Mouse (Mus musculus) liver, embryonic 15.5 days (tissue): ENCODE data around the gene Vps52. TPM values are rescaled to one million over a fixed set of nuclear protein-coding genes. Genes with fewer than 3 reads are reported as not detected.

Experiments used
- ATAC-seq: fragments of 200-750 bp; cut with Nextera tagmentation; 2 replicates; pipeline ENCODE4 v1.8.0; 2017; ENCODE audit warnings: moderate number of reproducible peaks, mild to moderate bottlenecking, moderate library complexity; ENCODE audit not compliant: insufficient read depth
- H3K27ac ChIP-seq: fragments of 300-500 bp; sonication (generic); replicated peaks from 2 replicates; pipeline ENCODE4 v1.5.1; 2015; ENCODE audit warnings: mild to moderate bottlenecking, inconsistent platforms
- H3K27me3 ChIP-seq: fragments of 300-500 bp; sonication (generic); 2 replicates; pipeline ENCODE4 v1.6.1; 2015; ENCODE audit warnings: mild to moderate bottlenecking, inconsistent platforms
- H3K36me3 ChIP-seq: fragments of 300-500 bp; sonication (generic); replicated peaks from 2 replicates; pipeline ENCODE4 v1.6.1; 2015; ENCODE audit warnings: moderate library complexity, mild to moderate bottlenecking, inconsistent platforms
- H3K4me1 ChIP-seq: fragments of 300-500 bp; sonication (generic); replicated peaks from 2 replicates; pipeline ENCODE4 v1.6.1; 2015; ENCODE audit warnings: inconsistent platforms
- H3K4me2 ChIP-seq: fragments of 300-500 bp; sonication (generic); 2 replicates; pipeline ENCODE4 v1.6.1; 2015; ENCODE audit warnings: moderate library complexity, mild to moderate bottlenecking, inconsistent platforms
- H3K4me3 ChIP-seq: fragments of 300-500 bp; sonication (generic); replicated peaks from 2 replicates; pipeline ENCODE4 v1.5.1; 2015; ENCODE audit warnings: mild to moderate bottlenecking, inconsistent platforms
- H3K9ac ChIP-seq: fragments of 300-500 bp; sonication (generic); 2 replicates; pipeline ENCODE4 v1.6.1; 2015; ENCODE audit warnings: moderate library complexity, mild to moderate bottlenecking, inconsistent platforms
- H3K9me3 ChIP-seq: fragments of 300-500 bp; sonication (generic); replicated peaks from 2 replicates; pipeline ENCODE4 v1.6.1; 2016; ENCODE audit warnings: inconsistent platforms
- whole genome bisulfite sequencing: fragments of 180-500 bp; shearing (Covaris S2); methylation state at CpG from one replicate; pipeline ENCODE4 v1.1.7; 2015; ENCODE audit warnings: mixed read lengths; ENCODE audit not compliant: insufficient replicate concordance; 5-methylcytosine and 5-hydroxymethylcytosine counted together
- polyA plus RNA-seq: library from polyadenylated mRNA; unstranded; fragments of >200 nt; fragmentation: Nextera tagmentation; extraction: Ambion mirVana; gene quantifications from 2 replicates; pipeline ENCODE4 v1.2.1, GENCODE M21; 2015

The Vps52 gene
- polyA plus RNA-seq, 1 experiment from 2014 or later, result 23.3 TPM

GRCm38 (mm10) chr17:33932970-33933369 lies 22.6 kb upstream of the Vps52 start:
- Histone ChIP-seq H3K27ac (no peak overlapping the region), H3K9me3 (no peaks in the 10 kb centered on the region), H3K4me3 (no peak overlapping the region), H3K36me3 (peaks cover 51% of the 10 kb centered on the region), H3K27me3 (no peaks in the 10 kb centered on the region), H3K4me1 (peaks cover 47% of the 10 kb centered on the region), H3K4me2 (no peak overlapping the region), H3K9ac (no peak overlapping the region)
- no peak for ATAC-seq
- 83% methylated on average over 15 of the region's 15 CpGs for WGBS

- no peak overlapping the region for H3K27ac ChIP-seq
- H3K4me3 ChIP-seq, result no peak overlapping the region
- WGBS, result 80% methylated on average over 21 of the region's 21 CpGs
- peaks cover 56% of the 10 kb centered on the region for H3K36me3 ChIP-seq
- H3K9ac ChIP-seq, result no peak overlapping the region
- H3K9me3 ChIP-seq, result no peaks in the 10 kb centered on the region
- H3K27me3 ChIP-seq, result no peaks in the 10 kb centered on the region
- no peak overlapping the region for H3K4me2 ChIP-seq
- peaks cover 39% of the 10 kb centered on the region for H3K4me1 ChIP-seq
- no peak for ATAC-seq
Measured at GRCm38 (mm10) chr17:33935422-33936055, 20.1 kb upstream of the Vps52 start.

GRCm38 (mm10) chr17:33936993-33937392 lies 18.6 kb upstream of the Vps52 start:
- Histone ChIP-seq H3K9ac (no peak overlapping the region), H3K4me3 (no peak overlapping the region), H3K27ac (no peak overlapping the region), H3K9me3 (no peaks in the 10 kb centered on the region), H3K4me2 (no peak overlapping the region), H3K4me1 (peaks cover 38% of the 10 kb centered on the region), H3K36me3 (peaks cover 54% of the 10 kb centered on the region), H3K27me3 (no peaks in the 10 kb centered on the region)
- no peak for ATAC-seq
- 82% methylated on average over 15 of the region's 15 CpGs for WGBS

GRCm38 (mm10) chr17:33938783-33939182 lies 16.8 kb upstream of the Vps52 start:
- H3K9me3 ChIP-seq, result no peaks in the 10 kb centered on the region
- H3K27ac ChIP-seq, result no peak overlapping the region
- peak overlapping the region; percentile 89 for H3K4me3 ChIP-seq
- no peaks in the 10 kb centered on the region for H3K27me3 ChIP-seq
- no peak for ATAC-seq
- H3K4me2 ChIP-seq, result peak overlapping the region; percentile 98
- H3K4me1 ChIP-seq, result peaks cover 31% of the 10 kb centered on the region
- peak overlapping the region; percentile 81; the same call in 1 of the 2 replicates for H3K9ac ChIP-seq
- peaks cover 47% of the 10 kb centered on the region for H3K36me3 ChIP-seq
- 73% methylated on average over 11 of the region's 11 CpGs for WGBS

GRCm38 (mm10) chr17:33940206-33940805 lies 15.3 kb upstream of the Vps52 start, which contains the start of the genes Pfdn6 and Wdr46:
TSS of gene Pfdn6 (minus strand) at chr17:33940343.
TSS of gene Wdr46 (plus strand) at chr17:33940660.
- Histone ChIP-seq H3K9ac (peak within 1 kb of the TSS; percentile 81), H3K27me3 (no peaks in the 10 kb centered on the region), H3K4me1 (peaks cover 31% of the 10 kb centered on the region), H3K9me3 (no peaks in the 10 kb centered on the region), H3K4me3 (peak within 1 kb of the TSS; percentile 89), H3K36me3 (peaks cover 50% of the 10 kb centered on the region), H3K4me2 (peak within 1 kb of the TSS; percentile 98), H3K27ac (peak within 1 kb of the TSS; percentile 82)
- under 1% methylated on average over 36 of the region's 36 CpGs for WGBS
- peak; percentile 88 for ATAC-seq

- Histone ChIP-seq H3K4me3 (peak overlapping the region; percentile 89), H3K4me2 (peak overlapping the region; percentile 98), H3K4me1 (peaks cover 31% of the 10 kb centered on the region), H3K9ac (peak overlapping the region; percentile 81), H3K27ac (no peak overlapping the region), H3K36me3 (peaks cover 50% of the 10 kb centered on the region), H3K9me3 (no peaks in the 10 kb centered on the region), H3K27me3 (no peaks in the 10 kb centered on the region)
- WGBS, result under 1% methylated on average over 26 of the region's 26 CpGs
- ATAC-seq, result no peak
Measured at GRCm38 (mm10) chr17:33940981-33941380, 14.6 kb upstream of the Vps52 start.

GRCm38 (mm10) chr17:33941381-33941780 lies 14.2 kb upstream of the Vps52 start:
- WGBS, result 37% methylated on average over 19 of the region's 19 CpGs
- Histone ChIP-seq H3K4me2 (peak overlapping the region; percentile 98), H3K36me3 (peaks cover 53% of the 10 kb centered on the region), H3K27me3 (no peaks in the 10 kb centered on the region), H3K27ac (no peak overlapping the region), H3K9ac (peak overlapping the region; percentile 81), H3K9me3 (no peaks in the 10 kb centered on the region), H3K4me1 (peaks cover 31% of the 10 kb centered on the region), H3K4me3 (peak overlapping the region; percentile 89)
- no peak for ATAC-seq

GRCm38 (mm10) chr17:33943454-33943853 lies 12.2 kb upstream of the Vps52 start:
- WGBS, result 83% methylated on average over 15 of the region's 15 CpGs
- no peak for ATAC-seq
- Histone ChIP-seq H3K4me3 (no peak overlapping the region), H3K9ac (no peak overlapping the region), H3K9me3 (no peaks in the 10 kb centered on the region), H3K4me1 (peaks cover 36% of the 10 kb centered on the region), H3K27me3 (no peaks in the 10 kb centered on the region), H3K4me2 (no peak overlapping the region), H3K27ac (no peak overlapping the region), H3K36me3 (peaks cover 42% of the 10 kb centered on the region)

GRCm38 (mm10) chr17:33947430-33948089 lies 8.1 kb upstream of the Vps52 start:
- 57% methylated on average over 10 of the region's 10 CpGs for WGBS
- Histone ChIP-seq H3K4me1 (peaks cover 41% of the 10 kb centered on the region), H3K36me3 (peaks cover 66% of the 10 kb centered on the region), H3K4me3 (no peak overlapping the region), H3K27me3 (no peaks in the 10 kb centered on the region), H3K4me2 (no peak overlapping the region), H3K9me3 (no peaks in the 10 kb centered on the region), H3K27ac (0 out of 2 replicates have a peak overlapping the region, but pooled peaks have one; percentile 33), H3K9ac (no peak overlapping the region)
- ATAC-seq, result no peak

- peaks cover 48% of the 10 kb centered on the region for H3K4me1 ChIP-seq
- peaks cover 66% of the 10 kb centered on the region for H3K36me3 ChIP-seq
- no peak overlapping the region for H3K4me3 ChIP-seq
- ATAC-seq, result no peak
- no peak overlapping the region for H3K4me2 ChIP-seq
- 78% methylated on average over 22 of the region's 22 CpGs for WGBS
- no peaks in the 10 kb centered on the region for H3K9me3 ChIP-seq
- no peak overlapping the region; the same call in 1 of the 2 replicates for H3K27ac ChIP-seq
- H3K27me3 ChIP-seq, result no peaks in the 10 kb centered on the region
- no peak overlapping the region for H3K9ac ChIP-seq
Measured at GRCm38 (mm10) chr17:33948090-33948904, 7.3 kb upstream of the Vps52 start.
